Mouse (Mus musculus) frontal cortex, adult 2 months (tissue): ENCODE data around the gene Pced1b. TPM values are rescaled to one million over a fixed set of nuclear protein-coding genes. Genes with fewer than 3 reads are reported as not detected.

Source experiments
- DNase-seq, 2 experiments: peaks; one replicate each; pipeline ENCODE4 v3.0.0; 2022; ENCODE audit warnings: low spot score in 1 of 2; ENCODE audit errors: extremely low spot score in 1 of 2
- polyA plus RNA-seq: library from polyadenylated mRNA; depleted of rRNA; stranded (reverse); fragments of >200 nt; gene quantifications from 2 replicates; pipeline ENCODE4 v1.2.3, GENCODE M21; 2012

The Pced1b gene
- polyA plus RNA-seq, 1 experiment = 14.4 TPM

- no peak for DNase-seq
Measured at GRCm38 (mm10) chr15:97390778-97391177, 143.9 kb downstream of the Pced1b start.

- no peak for DNase-seq
Measured at GRCm38 (mm10) chr15:97391436-97391835, 144.5 kb downstream of the Pced1b start.

- no peak for DNase-seq
Measured at GRCm38 (mm10) chr15:97394561-97394960, 147.7 kb downstream of the Pced1b start.

GRCm38 (mm10) chr15:97396586-97397299, 149.8 kb downstream of the Pced1b start:
- no peak for DNase-seq

- no peak for DNase-seq
Measured at GRCm38 (mm10) chr15:97397793-97398192, 150.9 kb downstream of the Pced1b start.

- DNase-seq = no peak
Measured at GRCm38 (mm10) chr15:97400866-97401265, 154.0 kb downstream of the Pced1b start.

GRCm38 (mm10) chr15:97404483-97404882, 157.6 kb downstream of the Pced1b start:
- DNase-seq = no peak

- no peak for DNase-seq
Measured at GRCm38 (mm10) chr15:97404998-97405397, 158.1 kb downstream of the Pced1b start.

- no peak for DNase-seq
Measured at GRCm38 (mm10) chr15:97406105-97406504, 159.2 kb downstream of the Pced1b start.

- DNase-seq = peak; percentile 6 to 67
Measured at GRCm38 (mm10) chr15:97407496-97408454, 160.9 kb downstream of the Pced1b start.

GRCm38 (mm10) chr15:97411136-97411535, 164.2 kb downstream of the Pced1b start:
- no peak for DNase-seq

GRCm38 (mm10) chr15:97411671-97412070, 164.8 kb downstream of the Pced1b start:
- no peak for DNase-seq

GRCm38 (mm10) chr15:97412308-97412707, 165.4 kb downstream of the Pced1b start:
- DNase-seq = no peak

- no peak for DNase-seq
Measured at GRCm38 (mm10) chr15:97412861-97413260, 166.0 kb downstream of the Pced1b start.

- peak in 1 of 2 experiments; percentile 34 for DNase-seq
Measured at GRCm38 (mm10) chr15:97414718-97415413, 168.0 kb downstream of the Pced1b start.

- no peak for DNase-seq
Measured at GRCm38 (mm10) chr15:97415426-97415946, 168.6 kb downstream of the Pced1b start.

GRCm38 (mm10) chr15:97420292-97420691, 173.4 kb downstream of the Pced1b start:
- DNase-seq = no peak

- no peak for DNase-seq
Measured at GRCm38 (mm10) chr15:97421533-97421932, 174.6 kb downstream of the Pced1b start.

GRCm38 (mm10) chr15:97422212-97422944, 175.5 kb downstream of the Pced1b start:
- DNase-seq = no peak

GRCm38 (mm10) chr15:97424375-97424774, 177.5 kb downstream of the Pced1b start:
- DNase-seq = no peak
